Mouse (Mus musculus): ENCODE data around the gene Mtmr12. TPM values are rescaled to one million over a fixed set of nuclear protein-coding genes. Genes with fewer than 3 reads are reported as not detected.

The Mtmr12 gene
- total RNA-seq, 2 experiments from 2014 or later, result 12.8 to 13.5 TPM

GRCm38 (mm10) chr15:12271340-12271739 lies 66.5 kb downstream of the Mtmr12 start:
- 0 out of 2 replicates have a peak, but pooled peaks have one; percentile 34 for ATAC-seq (replicated peaks; ENCODE audit: poor library complexity)

DNA sequence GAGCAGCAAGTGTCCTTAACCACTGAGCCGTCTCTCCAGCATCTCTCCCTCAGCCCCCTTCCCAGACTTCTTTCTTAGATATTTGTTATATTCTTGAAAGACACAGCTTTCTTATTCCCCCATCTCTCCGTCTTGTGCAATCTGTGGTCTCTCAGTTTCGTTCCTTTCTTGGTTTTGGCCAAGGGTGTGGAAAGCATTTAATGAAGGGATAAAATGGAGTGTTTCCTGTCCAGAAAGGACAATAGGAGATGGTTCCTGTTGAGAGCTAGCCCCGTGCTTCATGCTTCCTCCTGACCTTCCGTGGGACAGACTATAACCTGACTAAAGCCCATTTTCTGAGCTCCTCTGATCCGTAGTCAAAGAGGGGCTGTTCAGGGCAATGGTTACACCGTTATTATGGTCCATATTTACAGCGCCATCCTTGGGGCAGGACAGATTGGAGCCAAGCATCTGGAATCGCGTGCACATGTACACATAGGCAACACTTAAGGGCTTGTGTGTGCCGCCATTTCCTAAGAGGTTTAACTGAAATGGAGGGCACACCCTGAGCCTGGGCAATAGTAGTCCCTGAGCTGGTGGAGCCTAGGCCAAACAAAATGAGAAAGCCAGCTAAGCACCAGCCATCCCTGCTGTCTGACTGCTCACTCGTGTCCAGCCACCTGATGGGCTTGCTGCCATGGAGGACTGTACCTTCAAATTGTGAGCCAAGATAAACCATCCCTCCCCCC lies 68.7 kb downstream of the Mtmr12 start:
- peak; percentile 58 for ATAC-seq (replicated peaks; ENCODE audit: poor library complexity)

DNA sequence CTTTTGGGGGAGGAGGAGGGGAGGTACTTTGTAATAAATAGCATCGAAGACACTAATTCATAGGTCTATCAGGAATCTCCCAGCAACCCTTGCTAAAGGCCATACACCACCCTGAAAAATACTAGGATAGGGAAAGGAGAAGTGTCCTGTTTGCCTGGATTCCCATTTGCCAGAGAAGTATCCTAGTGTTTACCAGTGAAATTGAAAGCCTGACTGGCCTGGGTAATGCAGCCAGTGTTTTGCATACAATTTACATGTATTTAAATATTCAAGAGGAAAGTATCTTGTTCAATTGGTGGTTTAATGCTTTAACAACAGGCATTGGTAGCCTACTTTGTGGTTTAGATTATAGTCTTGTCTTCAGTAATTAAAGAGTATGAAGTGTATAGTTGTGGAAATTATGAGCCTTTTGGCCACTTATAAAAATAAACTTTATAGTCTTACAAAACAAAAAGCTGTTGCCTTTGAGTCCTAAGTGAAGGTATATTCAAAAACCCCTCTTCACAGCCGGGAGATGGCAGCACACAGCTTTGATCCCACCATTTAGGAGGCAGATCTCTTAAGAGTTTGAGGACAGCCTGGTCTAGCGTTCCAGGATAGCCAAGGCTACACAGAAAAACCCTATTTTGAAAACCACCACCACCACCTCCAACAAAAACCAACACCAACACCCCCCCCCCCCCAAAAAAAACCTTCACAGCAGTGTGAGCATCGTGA lies 69.4 kb downstream of the Mtmr12 start:
- ATAC-seq (replicated peaks; ENCODE audit: poor library complexity), result no peak

DNA sequence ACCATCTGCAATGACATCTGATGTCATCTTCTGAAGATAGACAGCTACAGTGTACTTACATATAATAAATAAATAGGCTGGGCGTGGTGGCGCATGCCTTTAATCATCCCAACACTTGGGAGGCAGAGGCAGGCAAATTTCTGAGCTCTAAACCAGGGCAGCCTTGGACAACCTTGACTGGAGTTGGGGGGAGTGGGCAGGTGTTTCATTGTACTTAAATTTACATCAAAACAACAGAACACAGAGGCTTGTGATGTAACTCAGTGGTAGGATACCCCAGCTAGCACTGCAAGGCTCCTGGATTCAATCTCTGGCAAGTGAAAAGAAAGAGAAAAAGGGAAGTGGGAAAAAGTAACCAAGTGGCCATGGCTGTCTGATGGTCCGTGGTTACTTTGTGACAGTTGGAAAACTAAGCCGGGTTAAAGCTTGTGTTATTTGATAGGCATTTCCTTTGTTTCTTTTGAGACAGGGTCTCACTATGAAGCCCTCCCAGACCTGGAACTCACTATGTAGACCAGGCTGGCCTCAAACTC lies 70.3 kb downstream of the Mtmr12 start:
- peak; percentile 62 for ATAC-seq (replicated peaks; ENCODE audit: poor library complexity)

- peak; percentile 52 for ATAC-seq (replicated peaks; ENCODE audit: poor library complexity)
These were observed 75.0 kb downstream of the Mtmr12 start for GRCm38 (mm10) chr15:12279816-12280215.

- peak; percentile 71 for ATAC-seq (replicated peaks; ENCODE audit: poor library complexity)
These were observed 80.1 kb downstream of the Mtmr12 start for GRCm38 (mm10) chr15:12284794-12285534.

- no peak for ATAC-seq (replicated peaks; ENCODE audit: poor library complexity)
These were observed 80.6 kb downstream of the Mtmr12 start for GRCm38 (mm10) chr15:12285535-12285809.

GRCm38 (mm10) chr15:12290330-12290729 lies 85.5 kb downstream of the Mtmr12 start:
- ATAC-seq (replicated peaks; ENCODE audit: poor library complexity), result peak; percentile 26; the same call in 1 of the 2 replicates

GRCm38 (mm10) chr15:12291757-12292156 lies 86.9 kb downstream of the Mtmr12 start:
- no peak for ATAC-seq (replicated peaks; ENCODE audit: poor library complexity)

GRCm38 (mm10) chr15:12296228-12296627 lies 91.4 kb downstream of the Mtmr12 start:
- peak; percentile 55; the same call in 1 of the 2 replicates for ATAC-seq (replicated peaks; ENCODE audit: poor library complexity)

DNA sequence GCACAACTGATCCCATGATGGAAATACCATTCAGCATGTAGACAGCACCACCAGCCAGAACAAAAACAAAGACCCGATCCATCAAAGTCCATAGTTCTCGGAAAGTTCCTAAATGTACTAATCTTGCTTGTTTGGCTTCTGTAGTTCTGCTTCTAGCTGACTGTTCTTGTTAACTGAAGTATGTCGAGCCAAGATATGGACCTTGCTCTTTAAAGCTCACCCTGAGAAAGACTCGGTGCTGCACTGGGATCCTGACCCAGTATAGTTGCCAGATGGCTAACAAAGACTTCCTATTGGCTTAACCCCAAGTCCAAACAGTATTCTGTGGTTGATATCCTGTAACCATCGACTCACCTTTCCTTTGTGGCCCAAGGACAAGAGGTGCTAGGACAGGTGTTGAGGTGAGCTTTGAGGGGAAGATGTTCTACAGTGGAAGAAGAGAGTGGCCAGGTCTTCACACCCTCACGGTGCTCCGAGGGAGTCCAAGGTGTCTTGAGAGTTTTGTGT lies 93.5 kb downstream of the Mtmr12 start:
- ATAC-seq (replicated peaks; ENCODE audit: poor library complexity), result no peak

DNA sequence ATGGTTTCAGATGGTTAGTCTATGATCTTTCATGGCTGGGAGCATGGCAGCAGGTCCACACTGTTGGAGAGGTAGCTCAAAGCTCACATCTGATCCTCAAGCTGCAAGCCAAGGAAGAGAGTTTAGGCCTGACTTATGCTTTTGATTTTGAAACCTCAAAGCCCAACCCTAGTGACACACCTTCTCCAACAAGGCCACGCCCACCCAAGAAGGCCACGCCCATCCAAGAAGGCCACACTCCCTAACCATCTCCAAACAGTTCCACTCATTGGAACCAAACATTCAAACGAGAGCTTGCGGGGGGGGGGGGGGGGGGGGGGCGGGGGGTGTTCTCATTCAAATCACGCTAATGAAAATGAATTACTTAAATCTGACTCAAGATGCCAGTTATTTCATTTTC lies 96.9 kb downstream of the Mtmr12 start:
- peak; percentile 35; the same call in 1 of the 2 replicates for ATAC-seq (replicated peaks; ENCODE audit: poor library complexity)

DNA sequence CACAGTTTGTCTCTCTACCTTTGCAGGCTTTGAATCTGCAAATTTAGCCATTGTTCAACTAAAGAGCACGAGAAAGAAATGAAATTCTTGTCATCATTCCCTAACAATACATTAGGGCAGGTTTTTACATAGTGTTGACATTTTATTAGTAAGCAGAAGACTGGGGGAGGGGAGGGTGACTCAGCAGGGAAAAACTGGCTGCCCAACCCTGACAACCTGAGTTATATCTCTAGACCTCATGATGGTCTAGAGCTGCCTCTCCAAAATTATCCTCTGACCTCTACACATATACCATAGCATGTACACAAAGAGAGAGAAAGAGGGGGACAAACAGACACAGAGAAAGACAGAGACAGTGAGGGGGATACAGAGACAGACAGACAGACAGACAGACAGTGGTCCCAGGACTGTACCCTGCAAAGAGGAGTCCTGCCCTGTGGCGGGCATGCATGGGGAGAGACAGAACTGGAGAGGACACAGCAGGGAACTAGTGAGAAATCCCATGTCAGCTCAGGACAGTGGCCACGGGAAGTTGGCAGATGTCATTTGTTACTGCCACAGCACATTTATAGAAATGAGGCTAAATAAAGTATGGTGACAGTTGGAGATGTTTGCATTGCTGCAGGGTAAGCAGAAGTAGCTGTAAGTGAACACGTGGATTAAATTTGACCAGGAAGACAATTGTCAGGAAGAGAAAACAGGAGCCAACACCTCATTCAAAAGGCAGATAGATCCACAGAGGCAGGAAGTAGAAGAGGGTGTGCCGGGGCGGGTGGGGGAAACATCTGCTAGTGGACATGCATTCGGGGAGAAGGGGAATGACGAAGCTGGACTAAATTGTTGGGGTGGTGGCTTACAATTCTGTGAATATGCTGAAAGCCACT lies 101.6 kb downstream of the Mtmr12 start:
- peak; percentile 35 for ATAC-seq (replicated peaks; ENCODE audit: poor library complexity)

DNA sequence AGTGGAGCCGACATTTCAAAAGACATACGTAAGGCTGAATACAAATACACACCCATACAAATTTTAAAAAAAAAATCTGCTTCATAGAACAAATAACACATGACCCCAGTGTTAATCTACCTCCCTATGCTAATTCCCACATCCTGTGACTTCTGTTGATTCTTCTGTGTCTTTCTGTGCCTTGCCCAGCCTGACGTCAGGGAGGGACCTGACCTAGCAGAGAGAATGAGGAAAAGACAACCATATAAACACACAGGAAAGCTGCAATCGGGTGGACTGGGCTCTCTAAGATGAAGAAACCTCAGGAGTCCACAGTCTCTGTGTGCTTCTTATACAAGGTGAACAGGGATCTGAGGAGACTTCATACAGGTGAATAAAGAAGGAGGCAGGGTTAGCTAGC lies 102.3 kb downstream of the Mtmr12 start:
- no peak for ATAC-seq (replicated peaks; ENCODE audit: poor library complexity)

- ATAC-seq (replicated peaks; ENCODE audit: poor library complexity), result no peak
These were observed 103.7 kb downstream of the Mtmr12 start for GRCm38 (mm10) chr15:12308539-12308938.

GRCm38 (mm10) chr15:12310676-12311075 lies 105.8 kb downstream of the Mtmr12 start:
- ATAC-seq (replicated peaks; ENCODE audit: poor library complexity), result peak; percentile 78

GRCm38 (mm10) chr15:12311465-12311864 lies 106.6 kb downstream of the Mtmr12 start:
- ATAC-seq (replicated peaks; ENCODE audit: poor library complexity), result no peak

GRCm38 (mm10) chr15:12313255-12313654 lies 108.4 kb downstream of the Mtmr12 start:
- ATAC-seq (replicated peaks; ENCODE audit: poor library complexity), result no peak

DNA sequence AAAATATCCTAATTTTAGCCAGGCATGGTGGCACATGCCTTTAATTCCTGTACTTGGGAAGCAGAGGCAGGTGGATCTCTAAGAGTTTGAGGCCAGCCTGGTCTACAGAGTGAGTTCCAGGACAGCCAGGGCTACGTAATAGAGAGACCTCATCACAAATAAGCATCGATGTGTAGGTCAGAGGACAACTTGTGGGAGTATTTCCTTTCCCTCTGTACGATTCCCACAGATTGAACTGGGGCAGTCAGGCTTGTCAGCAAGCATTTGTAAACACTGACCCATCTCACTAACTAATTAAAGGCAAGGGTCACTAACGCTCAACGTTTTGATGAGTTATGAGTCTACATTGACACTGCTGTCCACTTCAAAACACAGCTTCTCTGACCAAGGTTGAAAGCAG lies 109.8 kb downstream of the Mtmr12 start:
- ATAC-seq (replicated peaks; ENCODE audit: poor library complexity), result no peak

GRCm38 (mm10) chr15:12315996-12316395 lies 111.2 kb downstream of the Mtmr12 start:
- no peak for ATAC-seq (replicated peaks; ENCODE audit: poor library complexity)
